In genomic region chr2:136716400-136716799, GRCm38 (mm10) we compare ENCODE assay signal across 25 mouse cellular contexts. TPM values are rescaled to one million over a fixed set of nuclear protein-coding genes. Genes with fewer than 3 reads are reported as not detected.
DNase-seq lines count a peak whose midpoint lies in the region; ATAC-seq and TF ChIP-seq lines count a peak whose summit lies in the region.
"Had no signal": no experiment of that assay in that cellular context is flagged by ENCODE, and none has a peak within 500 bp of the region (broad histone marks: within the 10 kb centered on the region; RNA-seq: fewer than 3 reads in every experiment).

No protein-coding gene starts in this region.

- WGBS in forebrain, embryonic 15.5 days = 79% methylated on average over 1 of the region's 1 CpGs
- 91% methylated on average over 1 of the region's 1 CpGs for WGBS in forebrain, embryonic 10.5 days
- 60% methylated on average over 1 of the region's 1 CpGs for WGBS in hindbrain, embryonic 14.5 days
- WGBS in midbrain, postnatal 0 days = 79% methylated on average over 1 of the region's 1 CpGs

- H3K27ac ChIP-seq in forebrain, embryonic 15.5 days (replicated peaks) = no peak overlapping the region
- H3K27ac ChIP-seq in forebrain, embryonic 10.5 days = no peak overlapping the region
- peak overlapping the region; percentile 98 for H3K27ac ChIP-seq in left cerebral cortex, adult 2 months
- H3K27ac ChIP-seq in hindbrain, embryonic 14.5 days = no peak overlapping the region
- H3K27ac ChIP-seq in midbrain, postnatal 0 days (ENCODE audit: low read depth, low read length) = no peak overlapping the region
- H3K27ac ChIP-seq: embryonic facial prominence, embryonic 13.5 days; gastrocnemius, adult 2 months; intestine, embryonic 15.5 days; macrophage had no signal

- no peak; the same call in none of the 2 replicates for TF ChIP-seq CTCF in left cerebral cortex, adult 2 months (IDR thresholded peaks at IDR 0.05)
- TF ChIP-seq CTCF in midbrain, postnatal 0 days (IDR thresholded peaks at IDR 0.05) = no peak

- H3K4me1 ChIP-seq in forebrain, embryonic 15.5 days = peaks cover 26% of the 10 kb centered on the region
- peaks cover 33% of the 10 kb centered on the region for H3K4me1 ChIP-seq in forebrain, embryonic 10.5 days
- peaks cover 32% of the 10 kb centered on the region for H3K4me1 ChIP-seq in hindbrain, embryonic 14.5 days (replicated peaks; ENCODE audit: control insufficient read depth, insufficient read depth, low read length)
- H3K4me1 ChIP-seq in midbrain, postnatal 0 days (ENCODE audit: insufficient read depth, low read length) = no peaks in the 10 kb centered on the region

- H3K4me3 ChIP-seq in forebrain, embryonic 15.5 days = no peak overlapping the region
- no peak overlapping the region for H3K4me3 ChIP-seq in forebrain, embryonic 10.5 days
- H3K4me3 ChIP-seq in left cerebral cortex, adult 2 months = peak overlapping the region; percentile 73
- peak overlapping the region; percentile 55; the same call in 1 of the 2 replicates for H3K4me3 ChIP-seq in hindbrain, embryonic 14.5 days (replicated peaks; ENCODE audit: low read length)
- H3K4me3 ChIP-seq in midbrain, postnatal 0 days (ENCODE audit: low read depth, low read length) = no peak overlapping the region; the same call in 1 of the 2 replicates
- H3K4me3 ChIP-seq: embryonic facial prominence, embryonic 13.5 days; gastrocnemius, adult 2 months; intestine, embryonic 15.5 days; myocyte had no signal

- DNase-seq in forebrain, embryonic 10.5 days (ENCODE audit: extremely low spot score, low spot score) = no peak
- no peak for DNase-seq in left cerebral cortex, adult 2 months (ENCODE audit: extremely low spot score in 1 of 2, low spot score in 2 of 2)
- DNase-seq in left cerebral cortex, postnatal 14 days (ENCODE audit: low spot score in 2 of 2) = no peak
- no peak for DNase-seq in hindbrain, embryonic 14.5 days (ENCODE audit: low spot score)
- DNase-seq in midbrain, postnatal 0 days (ENCODE audit: low spot score) = no peak
- DNase-seq in ovary, postnatal 36 days (ENCODE audit: low spot score) = no peak
- DNase-seq: adrenal gland, postnatal 25 days; cerebellum, postnatal 14 days; embryo, embryonic 11 days; gastrocnemius, adult 2 months; heart, postnatal 4 days; kidney, adult 9 months; kidney, postnatal 14 days; retina, postnatal 1 day; right cerebral cortex, postnatal 25 days; spleen, adult 18-20 months had no signal

- intact Hi-C loops in left cerebral cortex, adult 2 months (cut with DNase I) = loop anchor here (5.0 kb wide), 1 partner anchor 229 kb away; no protein-coding TSS in a partner anchor
- intact Hi-C loops in left cerebral cortex, postnatal 14 days (cut with DNase I) = loop anchor here (10.0 kb wide), 1 partner anchor 232 kb away; no protein-coding TSS in a partner anchor

- no peak overlapping the region for H3K9ac ChIP-seq in forebrain, embryonic 15.5 days (replicated peaks)
- H3K9ac ChIP-seq in hindbrain, embryonic 14.5 days = peak overlapping the region; percentile 45; the same call in 1 of the 2 replicates
- H3K9ac ChIP-seq in midbrain, postnatal 0 days (replicated peaks; ENCODE audit: low read length, poor library complexity, severe bottlenecking) = no peak overlapping the region
- H3K9ac ChIP-seq: embryonic facial prominence, embryonic 13.5 days; intestine, embryonic 15.5 days had no signal

- H3K36me3 ChIP-seq in forebrain, embryonic 15.5 days = no peaks in the 10 kb centered on the region
- no peaks in the 10 kb centered on the region for H3K36me3 ChIP-seq in forebrain, embryonic 10.5 days (replicated peaks)
- H3K36me3 ChIP-seq in hindbrain, embryonic 14.5 days (replicated peaks; ENCODE audit: control insufficient read depth, insufficient read depth) = no peaks in the 10 kb centered on the region
- no peaks in the 10 kb centered on the region for H3K36me3 ChIP-seq in midbrain, postnatal 0 days (ENCODE audit: insufficient read depth, low read length)
- H3K36me3 ChIP-seq: embryonic facial prominence, embryonic 13.5 days; intestine, embryonic 15.5 days had no signal

- no peaks in the 10 kb centered on the region for H3K9me3 ChIP-seq in forebrain, embryonic 15.5 days
- H3K9me3 ChIP-seq in forebrain, embryonic 10.5 days = no peaks in the 10 kb centered on the region
- no peaks in the 10 kb centered on the region for H3K9me3 ChIP-seq in hindbrain, embryonic 14.5 days (ENCODE audit: control insufficient read depth, low read length)
- no peaks in the 10 kb centered on the region for H3K9me3 ChIP-seq in midbrain, postnatal 0 days (ENCODE audit: low read length)
- H3K9me3 ChIP-seq: embryonic facial prominence, embryonic 13.5 days; intestine, embryonic 15.5 days had no signal

- no peak for ATAC-seq in forebrain, embryonic 15.5 days (replicated peaks)
- no peak for ATAC-seq in hindbrain, embryonic 14.5 days (ENCODE audit: low FRiP score)
- ATAC-seq in midbrain, postnatal 0 days (ENCODE audit: low FRiP score) = no peak
- no peak for ATAC-seq in erythroblast, adult 5-6 weeks (replicated peaks; ENCODE audit: low FRiP score, poor library complexity, severe bottlenecking)
- ATAC-seq: CD4-positive, CD25-positive, alpha-beta regulatory T cell, adult 4 months; intestine, embryonic 15.5 days had no signal

- H3K4me2 ChIP-seq in forebrain, embryonic 15.5 days (replicated peaks) = peak overlapping the region; percentile 68
- peak overlapping the region; percentile 68; the same call in 1 of the 2 replicates for H3K4me2 ChIP-seq in hindbrain, embryonic 14.5 days (replicated peaks)
- peak overlapping the region; percentile 62; the same call in 1 of the 2 replicates for H3K4me2 ChIP-seq in midbrain, postnatal 0 days (ENCODE audit: low read depth, low read length, poor library complexity, severe bottlenecking)
- H3K4me2 ChIP-seq: embryonic facial prominence, embryonic 13.5 days; intestine, embryonic 15.5 days had no signal

- H3K27me3 ChIP-seq in forebrain, embryonic 15.5 days = no peaks in the 10 kb centered on the region
- peaks cover under 1% of the 10 kb centered on the region; the same call in 1 of the 2 replicates for H3K27me3 ChIP-seq in forebrain, embryonic 10.5 days (ENCODE audit: poor library complexity, severe bottlenecking)
- H3K27me3 ChIP-seq in hindbrain, embryonic 14.5 days (ENCODE audit: control insufficient read depth, insufficient read depth, low read length) = no peaks in the 10 kb centered on the region
- H3K27me3 ChIP-seq in midbrain, postnatal 0 days (ENCODE audit: insufficient read depth, low read length) = no peaks in the 10 kb centered on the region
- H3K27me3 ChIP-seq: intestine, embryonic 15.5 days had no signal

RNA-seq across cellular contexts. Expression of gene Snap25, which starts 3.1 kb away (rescaled TPM):
- polyA plus RNA-seq in forebrain, embryonic 15.5 days (2015; fragmentation: Nextera tagmentation; extraction: Ambion mirVana) = 110 and 114 TPM in 2 replicates
- polyA plus RNA-seq in forebrain, embryonic 10.5 days (2016; fragmentation: Nextera tagmentation; extraction: Ambion mirVana) = 3.6 and 4.7 TPM in 2 replicates
- 1,000 to 10,000 TPM; 3,053 to 3,248 TPM for total RNA-seq in left cerebral cortex, adult 2 months (2021)
- 1,000 to 10,000 TPM; 1,628 to 1,639 TPM for total RNA-seq in left cerebral cortex, postnatal 14 days (2021)
- 266 and 270 TPM in 2 replicates for polyA plus RNA-seq in hindbrain, embryonic 14.5 days (2014; fragmentation: Nextera tagmentation; extraction: Ambion mirVana)
- total RNA-seq in midbrain, postnatal 0 days (2014; rRNA removed) = 209 and 253 TPM in 2 replicates
- polyA plus RNA-seq in midbrain, postnatal 0 days (2015; fragmentation: Nextera tagmentation; extraction: Ambion mirVana) = 293 and 327 TPM in 2 replicates
- total RNA-seq in erythroblast, adult 5-6 weeks (2015; ENCODE audit: low replicate concordance) = not detected in 2 replicates
- total RNA-seq in erythroblast, adult 5-6 weeks (2017; ENCODE audit: low replicate concordance) = not detected in 2 replicates
- total RNA-seq: gastrocnemius, adult 2 months had no signal
- polyA plus RNA-seq: CD4-positive, CD25-positive, alpha-beta regulatory T cell, adult 4 months; liver, adult 2 months; macrophage; myocyte; thymus, postnatal 0 days had no signal

Comparison
In these comparisons a context has a peak if more than half of its experiments do, and no peak if none do; other contexts are left out.
1. H3K4me3 ChIP-seq: peak in left cerebral cortex, adult 2 months (single experiment) and hindbrain, embryonic 14.5 days (single experiment); none in forebrain, embryonic 15.5 days (single experiment), forebrain, embryonic 10.5 days (single experiment) and midbrain, postnatal 0 days (single experiment).
2. RNA of gene Snap25, which starts 3.1 kb away (total RNA-seq): 3,053 to 3,248 TPM in left cerebral cortex, adult 2 months, 1,628 to 1,639 TPM in left cerebral cortex, postnatal 14 days and 209 to 253 TPM in midbrain, postnatal 0 days; not detected in erythroblast, adult 5-6 weeks; every median in the first group is over 100 times any median in the second.
3. Peak in every context shown above with its lines, with median percentiles within 50 percentile points of each other: H3K4me2 ChIP-seq.